Mouse (Mus musculus): Measurements from ENCODE around the gene Tenm4.

GRCm38 (mm10) chr7:96500797-96501196 lies 329.8 kb downstream of the Tenm4 start:
- TF ChIP-seq CTCF (IDR thresholded peaks at IDR 0.05; ENCODE audit: low read depth) (no peak), EP300 (IDR thresholded peaks at IDR 0.05; ENCODE audit: low read depth) (no peak)

All from liver, embryonic 14.5 days (tissue).